Mouse (Mus musculus) cerebellum, adult 9-11 months (tissue): ENCODE data around the gene Kif3c.
"Not testable (repeated sequence)": the region's sequence is repeated elsewhere in the genome, so short reads cannot be mapped to it uniquely, and the experiment has no call there.

ENCODE experiments used
- DNase-seq: peaks from one replicate; pipeline ENCODE4 v3.0.0; 2022

Kif3c gene

GRCm38 (mm10) chr12:3370979-3371925, 6.3 kb downstream of the Kif3c start:
- no peak for DNase-seq

GRCm38 (mm10) chr12:3371991-3372390, 7.1 kb downstream of the Kif3c start:
- DNase-seq: no peak

GRCm38 (mm10) chr12:3373566-3373965, 8.6 kb downstream of the Kif3c start:
- DNase-seq: no peak

DNA sequence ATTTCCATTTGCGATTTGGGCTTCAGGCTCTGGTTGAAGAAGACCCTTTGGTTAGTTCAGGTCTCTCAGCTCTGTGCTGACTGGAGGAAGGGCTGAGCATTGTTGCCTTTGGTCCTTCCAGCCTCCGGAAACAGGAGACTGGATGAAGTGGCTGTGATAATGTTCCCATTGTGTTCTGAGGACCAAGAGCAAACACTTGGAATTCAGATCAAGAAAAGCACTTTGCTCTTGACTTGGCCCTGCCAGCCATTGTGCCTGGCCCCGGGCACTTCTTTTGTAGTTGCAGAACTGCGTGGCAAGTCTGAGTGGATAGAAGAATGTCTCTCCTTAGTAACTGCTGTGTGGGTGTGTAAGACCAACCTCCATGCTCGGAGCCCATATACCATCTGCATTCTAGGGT, 9.6 kb downstream of the Kif3c start:
- DNase-seq: no peak

GRCm38 (mm10) chr12:3377190-3377589, 12.3 kb downstream of the Kif3c start:
- no peak for DNase-seq

DNA sequence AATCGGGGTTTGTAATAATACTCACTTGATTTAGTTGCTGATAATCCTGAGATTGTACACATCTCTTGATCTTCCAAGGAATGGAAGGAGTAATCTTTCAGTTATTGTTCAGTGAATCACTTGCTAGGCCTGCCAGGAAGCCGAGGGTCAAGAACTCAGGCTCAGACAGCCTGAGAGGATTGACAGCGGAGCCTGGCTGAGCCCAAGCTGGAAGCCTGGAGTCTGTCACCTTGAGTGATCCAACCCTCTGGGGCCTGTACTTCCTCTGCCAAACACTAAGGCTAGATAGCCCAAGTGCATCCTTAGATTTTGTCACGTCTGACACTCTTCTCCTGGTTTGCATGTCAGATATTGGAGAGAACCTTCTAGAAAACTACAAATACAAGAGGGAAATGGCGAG, 12.8 kb downstream of the Kif3c start:
- no peak for DNase-seq

- no peak for DNase-seq
Measured at GRCm38 (mm10) chr12:3384860-3385259, 19.9 kb downstream of the Kif3c start.

GRCm38 (mm10) chr12:3385271-3385670, 20.3 kb downstream of the Kif3c start:
- DNase-seq: peak; percentile 36

DNA sequence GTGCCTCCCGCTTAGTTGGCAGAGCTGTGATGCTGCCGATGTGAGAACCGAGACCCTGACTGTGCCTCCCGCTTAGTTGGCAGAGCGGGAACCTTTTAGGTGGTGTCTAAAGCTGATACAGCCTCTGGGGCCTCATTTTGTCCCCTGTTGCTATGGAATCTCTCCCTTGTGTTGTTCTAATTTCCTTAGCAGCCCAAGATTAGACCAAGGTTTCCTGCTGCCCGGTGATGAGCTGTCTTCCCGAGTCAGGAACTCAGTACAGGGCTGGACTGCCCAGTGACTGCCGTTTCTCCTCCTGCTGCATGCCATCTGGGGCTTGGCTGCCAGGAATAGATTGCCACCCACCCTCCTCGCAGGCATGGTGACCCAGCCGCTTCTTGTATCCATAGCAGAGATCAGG, 21.0 kb downstream of the Kif3c start:
- peak; percentile 43 for DNase-seq

DNA sequence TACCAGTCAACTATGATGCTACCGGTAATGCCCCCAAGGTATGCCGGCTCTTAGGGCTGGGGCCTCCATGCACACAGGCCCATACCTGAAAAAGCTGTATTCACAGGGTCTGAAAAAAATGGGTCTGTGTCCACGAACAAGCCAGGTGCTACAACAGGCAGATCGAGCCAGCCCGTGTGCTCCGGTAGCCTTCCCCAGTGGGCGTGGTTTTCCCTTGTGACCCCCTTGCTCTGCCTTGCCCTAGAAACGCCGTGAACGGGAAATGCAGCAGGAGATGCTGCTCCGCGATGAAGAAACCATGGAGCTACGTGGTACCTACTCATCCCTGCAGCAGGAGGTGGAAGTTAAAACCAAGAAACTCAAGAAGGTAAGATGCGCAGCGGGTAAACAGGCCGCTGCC, 23.0 kb downstream of the Kif3c start:
- DNase-seq: no peak

- no peak for DNase-seq
Measured at GRCm38 (mm10) chr12:3389394-3389793, 24.5 kb downstream of the Kif3c start.

DNA sequence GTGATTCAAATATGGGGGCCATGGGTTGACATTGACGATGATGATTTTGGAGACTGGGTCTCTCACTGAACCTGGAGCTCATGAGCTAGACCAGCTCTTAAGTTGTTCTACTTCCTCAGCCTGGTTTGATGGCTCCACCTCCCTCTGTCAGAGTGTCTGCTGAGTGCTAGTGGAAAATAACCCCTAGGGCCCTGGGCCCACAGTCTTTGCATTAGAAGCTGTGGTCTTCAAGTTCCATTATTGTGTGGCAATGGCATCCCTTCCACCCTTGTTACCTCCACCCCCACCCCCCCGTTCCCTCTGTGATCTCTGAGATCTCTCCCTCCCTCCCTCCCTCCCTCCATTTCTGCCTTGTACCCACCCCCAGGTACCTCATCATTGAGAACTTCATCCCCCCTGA, 25.1 kb downstream of the Kif3c start:
- DNase-seq: no peak

DNA sequence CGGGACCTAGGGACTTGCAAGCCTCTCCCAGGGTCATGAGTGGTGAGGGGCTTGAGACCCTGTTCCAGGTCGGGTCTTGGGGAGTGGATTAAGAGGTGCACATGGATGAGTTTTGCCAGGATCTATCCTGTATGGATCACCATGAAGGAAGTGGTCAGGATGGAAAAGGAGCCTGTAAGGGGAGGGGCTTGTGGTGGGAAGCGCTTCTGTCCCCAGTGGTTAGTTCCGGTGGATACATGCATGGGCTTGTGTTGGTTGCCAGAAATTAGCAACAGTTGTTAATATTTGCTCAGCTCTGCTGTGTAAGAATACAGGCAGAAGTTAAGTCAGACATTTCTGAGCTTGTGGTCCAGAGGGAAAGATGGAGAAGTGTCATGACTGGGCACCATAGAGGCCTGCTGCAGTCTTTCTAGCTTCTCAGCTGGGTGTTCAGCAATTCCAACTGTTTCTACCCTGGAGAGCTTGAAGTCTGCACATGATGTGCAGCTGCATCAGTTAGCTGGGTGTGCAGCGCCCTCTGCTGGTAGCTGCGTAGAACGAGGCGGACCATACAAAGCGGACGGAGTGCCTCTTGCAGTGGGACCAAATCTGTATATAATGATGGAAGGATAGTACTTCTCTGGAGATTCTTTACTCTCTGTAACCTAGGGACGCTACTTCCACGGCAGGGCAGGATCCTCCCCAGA, 25.8 kb downstream of the Kif3c start:
- DNase-seq: peak; percentile 69

- DNase-seq: no peak
Measured at GRCm38 (mm10) chr12:3391276-3391675, 26.3 kb downstream of the Kif3c start.

GRCm38 (mm10) chr12:3393140-3393539, 28.2 kb downstream of the Kif3c start:
- DNase-seq: no peak

GRCm38 (mm10) chr12:3396931-3397330, 32.0 kb downstream of the Kif3c start:
- no peak for DNase-seq

DNA sequence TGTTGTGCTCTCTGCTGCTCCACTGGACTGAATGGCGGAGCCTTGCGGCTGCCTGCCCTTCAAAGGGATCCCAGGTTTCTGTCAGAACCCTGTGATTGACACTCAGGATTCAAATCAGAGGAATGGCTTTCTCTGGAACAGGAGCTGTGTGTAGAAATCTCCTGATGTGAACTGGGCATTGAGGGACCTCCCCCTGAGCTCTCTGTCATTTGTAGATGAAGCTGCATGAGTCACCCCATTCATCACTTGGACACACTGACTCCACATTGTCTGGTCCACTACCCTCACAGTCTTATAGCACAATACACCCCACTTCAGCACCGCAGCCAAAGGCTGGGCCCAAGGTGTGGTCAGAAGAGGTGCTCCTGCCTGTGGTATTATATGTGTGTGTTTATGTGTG, 40.7 kb downstream of the Kif3c start:
- DNase-seq: not testable (repeated sequence)

GRCm38 (mm10) chr12:3406585-3406984, 41.7 kb downstream of the Kif3c start:
- no peak for DNase-seq

DNA sequence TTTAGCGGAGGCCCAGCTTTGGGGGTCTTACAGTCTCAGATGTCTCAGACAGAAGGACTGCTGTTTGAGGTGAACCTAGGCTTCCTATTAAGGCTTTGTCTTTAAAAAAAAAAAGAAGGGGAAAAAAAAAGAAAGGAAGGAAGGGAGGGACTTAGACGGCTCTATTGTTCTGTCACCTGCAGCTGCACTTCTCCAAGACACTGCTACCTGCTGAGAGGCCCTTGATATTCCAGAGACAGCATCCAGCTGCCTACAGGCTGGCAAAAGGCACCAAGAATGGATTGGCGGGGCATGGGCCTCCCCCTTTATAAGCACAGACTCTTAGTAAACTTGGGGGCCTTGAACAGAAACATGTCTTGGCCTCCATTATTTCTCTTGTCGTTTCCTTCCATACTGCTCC, 50.0 kb downstream of the Kif3c start:
- DNase-seq: no peak

DNA sequence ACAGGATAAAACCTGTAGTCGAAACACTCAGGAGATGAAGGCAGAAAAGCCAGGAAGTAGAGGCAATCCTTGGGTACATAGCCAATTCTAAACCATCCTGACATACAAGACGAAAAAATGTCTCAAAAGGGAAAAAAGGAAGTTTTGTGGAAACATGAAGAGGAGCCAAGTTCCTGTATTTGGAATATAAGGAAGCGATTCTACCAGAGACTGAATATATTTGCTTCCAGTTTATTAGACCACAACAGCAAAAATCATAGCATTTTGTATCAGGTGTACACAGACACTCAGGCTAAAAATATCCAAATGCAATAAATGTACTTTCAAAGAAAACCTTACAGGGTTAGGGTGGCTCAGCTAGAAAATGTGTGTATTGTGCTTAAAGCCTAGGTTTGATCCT, 53.8 kb downstream of the Kif3c start:
- no peak for DNase-seq

GRCm38 (mm10) chr12:3420519-3420918, 55.6 kb downstream of the Kif3c start:
- no peak for DNase-seq

DNA sequence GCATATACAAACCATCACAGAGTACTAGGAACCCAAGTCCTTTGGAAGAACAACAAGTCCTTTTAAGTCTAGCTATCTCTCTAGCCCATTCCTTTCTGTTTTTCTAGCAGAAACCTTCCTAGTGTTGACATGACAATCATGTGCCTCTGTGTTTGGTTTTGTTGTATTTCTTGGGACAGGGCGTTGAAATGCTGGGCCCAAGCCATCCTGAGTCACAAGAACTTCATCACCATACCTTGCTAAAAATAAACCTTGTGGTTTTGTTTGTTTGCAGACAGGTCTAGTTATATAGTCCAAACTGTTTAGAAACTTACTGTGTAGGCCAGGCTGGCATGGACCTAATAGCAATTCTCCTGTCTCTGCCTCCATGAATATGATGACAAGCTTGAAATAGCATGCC, 57.9 kb downstream of the Kif3c start:
- DNase-seq: no peak

GRCm38 (mm10) chr12:3424179-3424578, 59.2 kb downstream of the Kif3c start:
- DNase-seq: peak; percentile 55
